Mouse (Mus musculus) cerebellum, adult 2 months (tissue): ENCODE data around the gene Rho. TPM values are rescaled to one million over a fixed set of nuclear protein-coding genes. Genes with fewer than 3 reads are reported as not detected.
A peak's percentile ranks its signal among the peaks of the same experiment; 100 is the strongest.

Experiments
- DNase-seq, 2 experiments: peaks; one replicate each; pipeline ENCODE4 v3.0.0; 2021
- H3K27ac ChIP-seq: fragments of 200-500 bp; 2 replicates; pipeline ENCODE4 v1.5.1; 2012; ENCODE audit warnings: low read length, control low read depth, inconsistent platforms; ENCODE audit not compliant: insufficient read depth
- H3K27me3 ChIP-seq: fragments of 200-500 bp; 2 replicates; pipeline ENCODE4 v1.6.1; 2012; ENCODE audit warnings: inconsistent platforms, mild to moderate bottlenecking, low read length, moderate library complexity; ENCODE audit not compliant: control insufficient read depth, insufficient read depth
- H3K4me1 ChIP-seq: fragments of 200-500 bp; 2 replicates; pipeline ENCODE4 v1.6.1; 2011; ENCODE audit warnings: low read length; ENCODE audit not compliant: control insufficient read depth, insufficient read depth
- H3K4me3 ChIP-seq: fragments of 200-500 bp; replicated peaks from 2 replicates; pipeline ENCODE3; 2011; ENCODE audit warnings: mild to moderate bottlenecking, low read depth, low read length, control low read depth; ENCODE audit not compliant: insufficient read depth
- CTCF ChIP-seq: fragments of 200-500 bp; IDR thresholded peaks from 2 replicates; pipeline ENCODE4 v1.5.1; 2011; ENCODE audit warnings: low read depth, mild to moderate bottlenecking, control low read depth, low read length, moderate library complexity, borderline replicate concordance; ENCODE audit not compliant: insufficient read depth
- POLR2A ChIP-seq: fragments of 200-500 bp; IDR thresholded peaks from 2 replicates; pipeline ENCODE4 v1.6.1; 2011; ENCODE audit warnings: low read length, control low read depth, borderline replicate concordance; ENCODE audit not compliant: insufficient read depth
- WGBS: fragments of 180-500 bp; shearing (Covaris S2); methylation state at CpG from one replicate; pipeline ENCODE4 v1.1.7; 2018; 5-methylcytosine and 5-hydroxymethylcytosine counted together
- polyA plus RNA-seq: library from polyadenylated mRNA; depleted of rRNA; stranded (reverse); fragments of >200 nt; gene quantifications from 2 replicates; pipeline ENCODE4 v1.2.3, GENCODE M21; 2012; rRNA removed

Rho gene
- 0.79 and 0.89 TPM in 2 replicates for polyA plus RNA-seq

DNA sequence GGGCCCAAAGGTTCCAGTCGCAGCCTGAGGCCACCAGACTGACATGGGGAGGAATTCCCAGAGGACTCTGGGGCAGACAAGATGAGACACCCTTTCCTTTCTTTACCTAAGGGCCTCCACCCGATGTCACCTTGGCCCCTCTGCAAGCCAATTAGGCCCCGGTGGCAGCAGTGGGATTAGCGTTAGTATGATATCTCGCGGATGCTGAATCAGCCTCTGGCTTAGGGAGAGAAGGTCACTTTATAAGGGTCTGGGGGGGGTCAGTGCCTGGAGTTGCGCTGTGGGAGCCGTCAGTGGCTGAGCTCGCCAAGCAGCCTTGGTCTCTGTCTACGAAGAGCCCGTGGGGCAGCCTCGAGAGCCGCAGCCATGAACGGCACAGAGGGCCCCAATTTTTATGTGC lies at the start of gene Rho:
Gene Rho, plus strand, starts transcription at position 110 of the 400 bp plus-strand sequence.
- no peaks in the 10 kb centered on the region for H3K27me3 ChIP-seq
- TF ChIP-seq CTCF: no peak
- no peak for TF ChIP-seq POLR2A
- DNase-seq: no peak
- H3K4me1 ChIP-seq: peaks cover 9% of the 10 kb centered on the region; the same call in 1 of the 2 replicates
- H3K27ac ChIP-seq: no peak within 1 kb of the TSS
- H3K4me3 ChIP-seq: no peak within 1 kb of the TSS
- 89% methylated on average over 14 of the region's 14 CpGs for WGBS

- Histone ChIP-seq H3K27ac (no peak overlapping the region), H3K4me1 (no peaks in the 10 kb centered on the region), H3K27me3 (no peaks in the 10 kb centered on the region), H3K4me3 (no peak overlapping the region)
- no peak for DNase-seq
- TF ChIP-seq POLR2A: no peak
- no peak for TF ChIP-seq CTCF
Measured at GRCm38 (mm10) chr6:115884018-115884417, 47.5 kb upstream of the Rho start.

GRCm38 (mm10) chr6:115886894-115887293 lies 44.7 kb upstream of the Rho start:
- no peak overlapping the region for H3K4me3 ChIP-seq
- DNase-seq: no peak
- no peak overlapping the region for H3K27ac ChIP-seq
- 77% methylated on average over 4 of the region's 4 CpGs for WGBS
- H3K27me3 ChIP-seq: no peaks in the 10 kb centered on the region
- no peak for TF ChIP-seq CTCF
- no peak for TF ChIP-seq POLR2A
- peaks cover 15% of the 10 kb centered on the region for H3K4me1 ChIP-seq

DNA sequence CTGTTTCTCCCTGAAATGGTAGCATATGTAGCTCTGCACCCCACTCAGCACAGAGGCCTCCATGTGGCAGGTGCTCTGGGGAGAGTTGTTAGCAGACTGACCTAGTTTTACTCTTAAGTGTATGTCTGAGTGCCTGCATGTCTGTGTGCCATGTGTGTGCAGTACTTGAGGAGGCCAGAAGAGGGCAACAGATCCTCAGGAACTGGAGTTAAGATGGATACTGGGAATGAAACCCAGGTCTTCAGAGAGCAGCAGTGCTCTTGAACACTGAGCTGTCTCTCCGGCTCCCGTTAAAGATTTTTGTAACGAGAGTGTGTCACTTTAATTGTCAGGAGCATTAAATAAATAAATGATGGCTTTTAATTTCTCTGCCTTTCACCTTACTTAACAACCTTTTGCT lies 43.3 kb upstream of the Rho start:
- TF ChIP-seq POLR2A (no peak), CTCF (peak; percentile 45; the same call in 1 of the 2 replicates)
- peaks cover 16% of the 10 kb centered on the region for H3K4me1 ChIP-seq
- DNase-seq: no peak
- WGBS: over 99% methylated on average over 3 of the region's 3 CpGs
- no peaks in the 10 kb centered on the region for H3K27me3 ChIP-seq
- no peak overlapping the region for H3K27ac ChIP-seq
- H3K4me3 ChIP-seq: no peak overlapping the region

DNA sequence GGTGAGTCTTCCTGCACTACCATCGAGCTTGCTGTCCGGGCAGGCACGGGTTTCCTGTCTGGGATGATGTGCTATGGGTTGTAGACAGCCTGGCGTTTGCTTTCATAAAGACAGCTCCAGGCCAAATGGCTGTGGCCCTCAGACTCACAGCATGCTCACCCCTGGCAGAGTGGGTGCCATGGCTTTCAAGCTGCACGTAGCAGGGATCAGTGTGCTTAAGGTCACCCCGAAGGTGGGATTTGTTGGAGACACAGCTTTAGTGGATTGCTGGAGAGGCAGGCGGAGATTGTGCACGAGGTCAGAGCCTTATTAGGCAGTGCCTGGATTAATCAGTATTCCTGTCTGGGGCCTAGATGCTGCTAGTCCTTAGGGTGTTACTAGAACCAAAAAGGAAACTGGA lies 40.9 kb upstream of the Rho start:
- no peak overlapping the region for H3K4me3 ChIP-seq
- no peak for DNase-seq
- H3K4me1 ChIP-seq: peaks cover 16% of the 10 kb centered on the region
- TF ChIP-seq CTCF (no peak), POLR2A (no peak)
- H3K27me3 ChIP-seq: no peaks in the 10 kb centered on the region
- H3K27ac ChIP-seq: no peak overlapping the region
- WGBS: 68% methylated on average over 8 of the region's 8 CpGs

DNA sequence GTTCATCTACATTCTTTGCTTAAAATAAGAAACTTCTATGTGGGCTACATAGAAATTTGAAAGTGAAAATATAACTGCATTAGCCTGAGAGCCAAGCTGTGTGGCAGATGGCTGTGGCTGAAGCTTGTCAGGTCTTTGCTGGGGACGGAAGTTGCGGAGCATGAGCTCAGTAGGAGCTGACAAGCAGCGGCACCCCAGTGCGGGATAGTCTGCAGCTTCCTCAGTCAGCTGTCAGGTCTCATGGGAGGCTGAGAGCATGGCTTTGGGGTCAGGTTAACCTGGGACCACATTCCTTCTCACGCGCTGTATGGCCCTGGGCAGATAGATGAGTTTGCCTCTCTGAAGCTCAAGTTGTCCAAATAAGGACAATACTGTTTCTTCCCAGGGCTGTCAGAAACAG lies 40.5 kb upstream of the Rho start:
- Histone ChIP-seq H3K27ac (no peak overlapping the region), H3K4me1 (peaks cover 16% of the 10 kb centered on the region), H3K27me3 (no peaks in the 10 kb centered on the region), H3K4me3 (no peak overlapping the region)
- TF ChIP-seq POLR2A: no peak
- 33% methylated on average over 6 of the region's 6 CpGs for WGBS
- DNase-seq: peak; percentile 36 to 38

- peak; percentile 52 to 60 for DNase-seq
- Histone ChIP-seq H3K27me3 (no peaks in the 10 kb centered on the region), H3K4me3 (no peak overlapping the region), H3K4me1 (peaks cover 16% of the 10 kb centered on the region), H3K27ac (no peak overlapping the region)
- WGBS: 52% methylated on average over 8 of the region's 8 CpGs
- no peak for TF ChIP-seq CTCF
- TF ChIP-seq POLR2A: no peak
Measured at GRCm38 (mm10) chr6:115891497-115892061, 40.0 kb upstream of the Rho start.

- DNase-seq: no peak
- TF ChIP-seq CTCF (no peak), POLR2A (no peak)
- 54% methylated on average over 3 of the region's 3 CpGs for WGBS
- no peaks in the 10 kb centered on the region for H3K27me3 ChIP-seq
- no peak overlapping the region for H3K4me3 ChIP-seq
- peaks cover 23% of the 10 kb centered on the region for H3K4me1 ChIP-seq
- H3K27ac ChIP-seq: no peak overlapping the region
Measured at GRCm38 (mm10) chr6:115892363-115892762, 39.2 kb upstream of the Rho start.

GRCm38 (mm10) chr6:115896346-115896745 lies 35.2 kb upstream of the Rho start:
- no peak for TF ChIP-seq CTCF
- no peak for TF ChIP-seq POLR2A
- no peaks in the 10 kb centered on the region for H3K27me3 ChIP-seq
- no peak overlapping the region for H3K27ac ChIP-seq
- peaks cover 14% of the 10 kb centered on the region for H3K4me1 ChIP-seq
- H3K4me3 ChIP-seq: no peak overlapping the region
- 70% methylated on average over 1 of the region's 1 CpGs for WGBS
- DNase-seq: no peak
